Mouse (Mus musculus) intestine, embryonic 14.5 days (tissue): ENCODE measurements around the gene Spock2. TPM values are rescaled to one million over a fixed set of nuclear protein-coding genes. Genes with fewer than 3 reads are reported as not detected.
A peak's percentile ranks its signal among the peaks of the same experiment; 100 is the strongest.

Source experiments
- ATAC-seq: fragments of 200-750 bp; cut with Nextera tagmentation; replicated peaks from 2 replicates; pipeline ENCODE4 v1.8.0; 2017; ENCODE audit warnings: low read depth, moderate number of reproducible peaks, moderate TSS enrichment, moderate library complexity; ENCODE audit not compliant: low FRiP score, low TSS enrichment
- DNase-seq: peaks from one replicate; pipeline ENCODE4 v3.0.0-alpha.2; 2018; ENCODE audit warnings: low spot score
- H3K27ac ChIP-seq: fragments of 300-500 bp; sonication (generic); 2 replicates; pipeline ENCODE4 v1.5.1; 2014; ENCODE audit warnings: low read depth, mild to moderate bottlenecking, control low read depth
- H3K27me3 ChIP-seq: fragments of 300-500 bp; sonication (generic); replicated peaks from 2 replicates; pipeline ENCODE4 v1.6.1; 2014; ENCODE audit warnings: low read length, control low read depth; ENCODE audit not compliant: control insufficient read depth, insufficient read depth
- H3K36me3 ChIP-seq: fragments of 300-500 bp; sonication (generic); 2 replicates; pipeline ENCODE4 v1.6.1; 2014; ENCODE audit warnings: low read length, control low read depth; ENCODE audit not compliant: control insufficient read depth, insufficient read depth
- H3K4me1 ChIP-seq: fragments of 300-500 bp; sonication (generic); replicated peaks from 2 replicates; pipeline ENCODE4 v1.6.1; 2014; ENCODE audit warnings: low read length, control low read depth, mixed read lengths; ENCODE audit not compliant: control insufficient read depth, insufficient read depth
- H3K4me2 ChIP-seq: fragments of 300-500 bp; sonication (generic); 2 replicates; pipeline ENCODE4 v1.6.1; 2014; ENCODE audit warnings: low read length
- H3K4me3 ChIP-seq: fragments of 300-500 bp; sonication (generic); 2 replicates; pipeline ENCODE4 v1.5.1; 2014; ENCODE audit warnings: low read depth, low read length, control low read depth, mixed read lengths
- H3K9ac ChIP-seq: fragments of 300-500 bp; sonication (generic); 2 replicates; pipeline ENCODE4 v1.6.1; 2014; ENCODE audit warnings: mild to moderate bottlenecking, low read length
- H3K9me3 ChIP-seq: fragments of 300-500 bp; sonication (generic); 2 replicates; pipeline ENCODE4 v1.6.1; 2016; ENCODE audit warnings: low read length, control low read depth; ENCODE audit not compliant: control insufficient read depth
- WGBS: fragments of 180-500 bp; shearing (Covaris S2); extraction: QIAGEN DNeasy Blood & Tissue Kit; methylation state at CpG from one replicate; pipeline ENCODE4 v1.1.7; 2014; 5-methylcytosine and 5-hydroxymethylcytosine counted together
- polyA plus RNA-seq: library from polyadenylated mRNA; unstranded; fragments of >200 nt; fragmentation: Nextera tagmentation; extraction: Ambion mirVana; gene quantifications from 2 replicates; pipeline ENCODE4 v1.2.1, GENCODE M21; 2014

Gene Spock2
- polyA plus RNA-seq: 3.1 and 3.7 TPM in 2 replicates

DNA sequence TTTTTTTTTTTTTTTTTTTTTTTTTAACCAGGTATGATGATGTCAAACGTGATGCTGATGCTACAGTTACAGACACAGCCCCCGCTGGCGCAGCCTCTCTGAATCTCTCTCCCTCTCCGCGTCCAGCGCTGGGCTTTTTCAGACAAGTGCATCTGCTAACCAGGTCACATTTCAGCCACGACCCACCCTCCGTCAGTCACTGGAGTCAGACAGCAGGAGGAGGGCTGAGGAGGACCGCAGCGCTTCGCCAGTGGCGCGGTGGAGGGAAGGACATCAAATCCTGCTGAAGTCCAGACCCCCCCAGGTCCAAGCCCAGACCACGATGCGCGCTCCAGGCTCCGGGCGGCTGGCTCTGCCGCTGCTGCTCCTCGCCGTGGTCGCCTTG is at the start of gene Spock2:
Gene Spock2 (plus strand): TSS at position 74 of the 385 bp plus-strand sequence.
- H3K36me3 ChIP-seq: no peaks in the 10 kb centered on the region
- peaks cover 13% of the 10 kb centered on the region for H3K4me1 ChIP-seq
- peaks cover 49% of the 10 kb centered on the region for H3K27me3 ChIP-seq
- H3K9me3 ChIP-seq: no peaks in the 10 kb centered on the region
- no peak within 1 kb of the TSS for H3K27ac ChIP-seq
- peak; percentile 78 for DNase-seq
- H3K4me2 ChIP-seq: peak within 1 kb of the TSS; percentile 96
- H3K9ac ChIP-seq: peak within 1 kb of the TSS; percentile 42
- WGBS: 1% methylated on average over 22 of the region's 22 CpGs
- H3K4me3 ChIP-seq: peak within 1 kb of the TSS; percentile 46
- ATAC-seq: peak; percentile 33

GRCm38 (mm10) chr10:60062173-60062572 is 43.8 kb upstream of the Spock2 start:
- DNase-seq: no peak
- H3K4me1 ChIP-seq: no peaks in the 10 kb centered on the region
- no peak for ATAC-seq

GRCm38 (mm10) chr10:60062931-60063330 is 43.1 kb upstream of the Spock2 start:
- H3K27me3 ChIP-seq: no peaks in the 10 kb centered on the region

More at GRCm38 (mm10) chr10:60062173-60062572, 43.8 kb upstream of the Spock2 start:
- Histone ChIP-seq H3K9ac (no peak overlapping the region), H3K27ac (no peak overlapping the region), H3K4me3 (no peak overlapping the region), H3K27me3 (no peaks in the 10 kb centered on the region), H3K4me2 (no peak overlapping the region), H3K36me3 (0 out of 2 replicates have a peak, but pooled peaks cover 6% of the 10 kb centered on the region), H3K9me3 (peaks cover 7% of the 10 kb centered on the region; the same call in 1 of the 2 replicates)
- WGBS: 82% methylated on average over 5 of the region's 5 CpGs

GRCm38 (mm10) chr10:60066524-60066923 is 39.5 kb upstream of the Spock2 start:
- Histone ChIP-seq H3K4me3 (no peak overlapping the region), H3K36me3 (0 out of 2 replicates have a peak, but pooled peaks cover 6% of the 10 kb centered on the region), H3K27me3 (no peaks in the 10 kb centered on the region), H3K9ac (no peak overlapping the region), H3K4me2 (no peak overlapping the region), H3K27ac (no peak overlapping the region), H3K4me1 (no peaks in the 10 kb centered on the region), H3K9me3 (no peaks in the 10 kb centered on the region)
- DNase-seq (no peak), ATAC-seq (no peak)
- 70% methylated on average over 3 of the region's 3 CpGs for WGBS

More at GRCm38 (mm10) chr10:60062931-60063330, 43.1 kb upstream of the Spock2 start:
- DNase-seq (no peak), ATAC-seq (no peak)
- Histone ChIP-seq H3K9me3 (no peaks in the 10 kb centered on the region; the same call in 1 of the 2 replicates), H3K36me3 (0 out of 2 replicates have a peak, but pooled peaks cover 6% of the 10 kb centered on the region), H3K27ac (no peak overlapping the region), H3K4me1 (no peaks in the 10 kb centered on the region), H3K4me2 (no peak overlapping the region), H3K4me3 (no peak overlapping the region), H3K9ac (no peak overlapping the region)
- WGBS: 44% methylated on average over 5 of the region's 5 CpGs

DNA sequence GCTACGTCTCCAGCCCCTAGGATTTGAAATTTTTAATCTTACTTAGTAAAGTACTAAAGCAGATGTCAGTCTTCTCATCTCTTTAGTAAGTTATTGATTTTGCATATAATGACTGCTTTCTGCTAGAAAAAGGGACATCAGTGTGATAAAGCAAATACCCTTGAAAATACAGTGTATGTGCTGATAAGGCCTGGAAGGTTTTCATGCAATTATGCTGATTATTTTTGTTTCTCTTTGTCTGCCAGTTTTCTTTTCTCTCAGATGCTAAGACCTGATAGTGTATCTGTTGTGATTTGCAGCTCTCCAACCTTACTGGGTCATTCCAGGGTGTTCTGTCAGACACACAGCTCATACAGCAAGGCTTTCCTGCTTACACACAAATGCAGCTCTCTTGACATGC is 30.9 kb upstream of the Spock2 start:
- no peak for ATAC-seq
- peaks cover 10% of the 10 kb centered on the region; the same call in 1 of the 2 replicates for H3K4me1 ChIP-seq
- H3K36me3 ChIP-seq: no peaks in the 10 kb centered on the region
- no peak for DNase-seq
- H3K4me2 ChIP-seq: no peak overlapping the region
- H3K27me3 ChIP-seq: no peaks in the 10 kb centered on the region
- H3K9ac ChIP-seq: no peak overlapping the region
- WGBS: 94% methylated on average over 1 of the region's 1 CpGs
- no peak overlapping the region for H3K27ac ChIP-seq
- H3K9me3 ChIP-seq: no peaks in the 10 kb centered on the region
- no peak overlapping the region for H3K4me3 ChIP-seq

- ATAC-seq: no peak
- Histone ChIP-seq H3K4me1 (peaks cover 26% of the 10 kb centered on the region), H3K27me3 (no peaks in the 10 kb centered on the region), H3K9ac (no peak overlapping the region), H3K9me3 (no peaks in the 10 kb centered on the region), H3K4me3 (no peak overlapping the region), H3K27ac (no peak overlapping the region), H3K36me3 (no peaks in the 10 kb centered on the region), H3K4me2 (no peak overlapping the region)
- WGBS: 92% methylated on average over 7 of the region's 7 CpGs
- no peak for DNase-seq
These were observed 28.8 kb upstream of the Spock2 start for GRCm38 (mm10) chr10:60077226-60077625.

DNA sequence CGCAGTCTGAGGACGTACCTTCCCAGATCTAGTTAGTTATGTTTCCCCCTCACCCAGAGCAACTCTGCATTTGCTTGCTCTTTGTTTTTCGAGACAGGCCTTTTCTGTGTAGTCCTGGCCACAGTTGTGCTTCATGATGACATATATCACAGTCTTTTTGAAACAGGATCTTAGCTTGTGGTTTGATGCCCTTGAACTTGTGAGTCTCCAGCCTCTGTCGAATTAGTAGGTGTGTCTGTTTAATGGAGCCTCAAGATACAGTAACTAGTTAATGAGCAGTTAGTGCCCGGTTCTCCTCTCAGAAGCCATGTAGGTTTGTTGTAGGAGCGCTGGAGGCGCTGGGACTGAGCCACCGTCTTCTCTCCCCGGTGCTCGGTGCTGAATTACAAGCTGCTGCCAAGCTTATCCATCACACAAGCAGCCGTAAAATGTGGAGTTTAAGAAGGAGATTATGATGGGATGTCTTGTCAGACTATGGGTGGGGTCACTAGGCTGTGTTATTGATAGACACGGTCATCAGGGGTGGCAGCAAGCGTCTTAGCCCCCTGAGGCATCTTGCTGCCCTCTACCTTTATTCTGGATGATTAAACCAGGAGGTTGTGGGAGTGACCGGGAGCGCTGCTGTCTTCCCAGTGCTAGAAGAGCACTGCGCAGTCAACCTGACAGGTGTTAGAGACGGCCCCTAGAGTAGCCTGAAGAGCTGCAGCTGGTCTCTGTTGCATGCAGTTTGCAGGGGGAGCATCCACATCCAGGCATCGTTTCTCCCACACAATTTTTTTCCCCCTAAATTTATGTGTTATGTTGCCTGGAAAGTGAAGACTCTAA is 28.1 kb upstream of the Spock2 start:
- DNase-seq: no peak

DNA sequence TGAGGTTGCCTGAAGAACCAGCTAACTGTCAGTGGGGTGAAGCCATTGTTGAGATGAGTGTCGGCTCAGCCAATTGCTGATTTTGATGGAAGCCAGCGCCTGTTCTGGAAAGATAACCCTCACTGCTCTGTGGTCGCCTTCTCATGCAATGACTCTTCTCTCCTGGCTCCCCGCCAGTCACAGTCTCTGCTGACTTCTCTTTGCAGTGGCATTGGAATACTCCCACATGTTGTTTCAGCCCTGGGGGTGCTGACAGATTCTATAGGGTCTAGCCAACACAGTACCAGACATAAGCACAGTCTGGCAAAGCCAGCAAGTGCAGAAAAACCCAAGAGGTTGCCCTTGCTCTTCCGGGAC is 27.5 kb upstream of the Spock2 start:
- Histone ChIP-seq H3K27me3 (no peaks in the 10 kb centered on the region), H3K9me3 (no peaks in the 10 kb centered on the region), H3K9ac (no peak overlapping the region), H3K4me3 (no peak overlapping the region), H3K4me2 (no peak overlapping the region), H3K4me1 (peaks cover 28% of the 10 kb centered on the region), H3K27ac (no peak overlapping the region), H3K36me3 (no peaks in the 10 kb centered on the region)
- DNase-seq: no peak
- WGBS: 34% methylated on average over 5 of the region's 5 CpGs
- no peak for ATAC-seq

More for the DNA sequence above, 28.1 kb upstream of the Spock2 start:
- H3K9ac ChIP-seq: no peak overlapping the region
- no peak for ATAC-seq
- WGBS: 45% methylated on average over 18 of the region's 18 CpGs
- no peak overlapping the region for H3K4me2 ChIP-seq
- H3K4me1 ChIP-seq: peaks cover 28% of the 10 kb centered on the region
- H3K27ac ChIP-seq: no peak overlapping the region
- H3K4me3 ChIP-seq: no peak overlapping the region
- no peaks in the 10 kb centered on the region for H3K9me3 ChIP-seq
- no peaks in the 10 kb centered on the region for H3K27me3 ChIP-seq
- H3K36me3 ChIP-seq: no peaks in the 10 kb centered on the region

- Histone ChIP-seq H3K27ac (no peak overlapping the region), H3K4me2 (no peak overlapping the region), H3K9ac (no peak overlapping the region), H3K36me3 (no peaks in the 10 kb centered on the region), H3K4me3 (no peak overlapping the region), H3K9me3 (no peaks in the 10 kb centered on the region), H3K4me1 (peaks cover 28% of the 10 kb centered on the region), H3K27me3 (no peaks in the 10 kb centered on the region)
- DNase-seq: no peak
- no peak for ATAC-seq
- WGBS: 87% methylated on average over 3 of the region's 3 CpGs
These were observed 25.8 kb upstream of the Spock2 start for GRCm38 (mm10) chr10:60080171-60080570.
